Mouse (Mus musculus) limb, embryonic 15.5 days (tissue): ENCODE measurements at regions not wholly inside any gene's neighbourhood (a gene's known extent, or its start where the extent isn't known, plus 50 kb on each side); places are given as distances from the start of the nearest gene placed in this dataset.
"Not testable (repeated sequence)": the region's sequence is repeated elsewhere in the genome, so short reads cannot be mapped to it uniquely, and the experiment has no call there.

Experiments used
- ATAC-seq: fragments of 200-750 bp; cut with Nextera tagmentation; 2 replicates; pipeline ENCODE4 v1.8.0; 2017; ENCODE audit warnings: low read depth, moderate TSS enrichment; ENCODE audit not compliant: insufficient number of reproducible peaks, low FRiP score, low TSS enrichment
- H3K27ac ChIP-seq: fragments of 300-500 bp; sonication (generic); 2 replicates; pipeline ENCODE4 v1.5.1; 2015; ENCODE audit warnings: moderate library complexity, mild to moderate bottlenecking, inconsistent platforms
- H3K27me3 ChIP-seq: fragments of 300-500 bp; sonication (generic); 2 replicates; pipeline ENCODE4 v1.6.1; 2015; ENCODE audit warnings: inconsistent platforms
- H3K36me3 ChIP-seq: fragments of 300-500 bp; sonication (generic); 2 replicates; pipeline ENCODE4 v1.6.1; 2015; ENCODE audit warnings: inconsistent platforms
- H3K4me1 ChIP-seq: fragments of 300-500 bp; sonication (generic); 2 replicates; pipeline ENCODE4 v1.6.1; 2015; ENCODE audit warnings: inconsistent platforms
- H3K4me2 ChIP-seq: fragments of 300-500 bp; sonication (generic); 2 replicates; pipeline ENCODE4 v1.6.1; 2015; ENCODE audit warnings: mild to moderate bottlenecking, inconsistent platforms
- H3K4me3 ChIP-seq: fragments of 300-500 bp; sonication (generic); 2 replicates; pipeline ENCODE4 v1.5.1; 2015; ENCODE audit warnings: mild to moderate bottlenecking, inconsistent platforms
- H3K9ac ChIP-seq: fragments of 300-500 bp; sonication (generic); 2 replicates; pipeline ENCODE4 v1.6.1; 2015; ENCODE audit warnings: inconsistent platforms
- H3K9me3 ChIP-seq: fragments of 300-500 bp; sonication (generic); 2 replicates; pipeline ENCODE4 v1.6.1; 2016; ENCODE audit warnings: inconsistent platforms
- WGBS: fragments of 180-500 bp; shearing (Covaris S2); methylation state at CpG from one replicate; pipeline ENCODE4 v1.1.7; 2015; 5-methylcytosine and 5-hydroxymethylcytosine counted together

- 62% methylated on average over 4 of the region's 4 CpGs for WGBS
- H3K4me3 ChIP-seq = no peak overlapping the region
- no peaks in the 10 kb centered on the region for H3K36me3 ChIP-seq
- peaks cover 4% of the 10 kb centered on the region; the same call in 1 of the 2 replicates for H3K27me3 ChIP-seq
- no peaks in the 10 kb centered on the region for H3K9me3 ChIP-seq
- ATAC-seq = no peak
- H3K4me1 ChIP-seq = peaks cover 12% of the 10 kb centered on the region
- no peak overlapping the region for H3K9ac ChIP-seq
- no peak overlapping the region for H3K4me2 ChIP-seq
- H3K27ac ChIP-seq = no peak overlapping the region
Measured at GRCm38 (mm10) chr1:184241846-184242245, 207.7 kb upstream of the 1700056E22Rik start.

GRCm38 (mm10) chr1:184235131-184235983 lies 201.3 kb upstream of the 1700056E22Rik start:
- Histone ChIP-seq H3K36me3 (no peaks in the 10 kb centered on the region), H3K9ac (0 out of 2 replicates have a peak overlapping the region, but pooled peaks have one; percentile 8), H3K4me3 (peak overlapping the region; percentile 28), H3K27me3 (peaks cover 9% of the 10 kb centered on the region; the same call in 1 of the 2 replicates), H3K27ac (no peak overlapping the region), H3K9me3 (no peaks in the 10 kb centered on the region), H3K4me2 (peak overlapping the region; percentile 49), H3K4me1 (peaks cover 7% of the 10 kb centered on the region)
- no peak for ATAC-seq
- 18% methylated on average over 25 of the region's 25 CpGs for WGBS

GRCm38 (mm10) chr1:184234320-184234988 lies 200.4 kb upstream of the 1700056E22Rik start:
- H3K4me1 ChIP-seq = peaks cover 7% of the 10 kb centered on the region
- WGBS = 73% methylated on average over 8 of the region's 8 CpGs
- no peak overlapping the region for H3K4me3 ChIP-seq
- H3K27ac ChIP-seq = no peak overlapping the region
- H3K9me3 ChIP-seq = no peaks in the 10 kb centered on the region
- no peaks in the 10 kb centered on the region for H3K36me3 ChIP-seq
- no peak for ATAC-seq
- peaks cover 9% of the 10 kb centered on the region; the same call in 1 of the 2 replicates for H3K27me3 ChIP-seq
- H3K9ac ChIP-seq = no peak overlapping the region
- H3K4me2 ChIP-seq = no peak overlapping the region

GRCm38 (mm10) chr1:184233741-184234255 lies 199.7 kb upstream of the 1700056E22Rik start:
- ATAC-seq = no peak
- H3K36me3 ChIP-seq = no peaks in the 10 kb centered on the region
- peaks cover 7% of the 10 kb centered on the region for H3K4me1 ChIP-seq
- H3K9me3 ChIP-seq = no peaks in the 10 kb centered on the region
- 76% methylated on average over 5 of the region's 5 CpGs for WGBS
- no peak overlapping the region for H3K4me3 ChIP-seq
- no peak overlapping the region for H3K9ac ChIP-seq
- H3K27me3 ChIP-seq = peaks cover 9% of the 10 kb centered on the region; the same call in 1 of the 2 replicates
- H3K4me2 ChIP-seq = no peak overlapping the region
- H3K27ac ChIP-seq = no peak overlapping the region

GRCm38 (mm10) chr1:184222326-184222725 lies 188.2 kb upstream of the 1700056E22Rik start:
- Histone ChIP-seq H3K4me2 (no peak overlapping the region), H3K4me3 (no peak overlapping the region), H3K9ac (no peak overlapping the region), H3K36me3 (no peaks in the 10 kb centered on the region), H3K9me3 (no peaks in the 10 kb centered on the region), H3K4me1 (no peaks in the 10 kb centered on the region), H3K27me3 (no peaks in the 10 kb centered on the region), H3K27ac (no peak overlapping the region)
- ATAC-seq = no peak
- WGBS = 64% methylated on average over 2 of the region's 2 CpGs

- Histone ChIP-seq H3K36me3 (no peaks in the 10 kb centered on the region), H3K4me3 (no peak overlapping the region), H3K9me3 (no peaks in the 10 kb centered on the region), H3K4me2 (no peak overlapping the region), H3K9ac (no peak overlapping the region), H3K27ac (no peak overlapping the region), H3K4me1 (no peaks in the 10 kb centered on the region), H3K27me3 (no peaks in the 10 kb centered on the region)
- ATAC-seq = no peak
- WGBS = 32% methylated on average over 3 of the region's 3 CpGs
Measured at GRCm38 (mm10) chr1:184221792-184222191, 187.7 kb upstream of the 1700056E22Rik start.

GRCm38 (mm10) chr1:184197272-184197671 lies 163.2 kb upstream of the 1700056E22Rik start:
- no peaks in the 10 kb centered on the region for H3K4me1 ChIP-seq
- no peaks in the 10 kb centered on the region for H3K27me3 ChIP-seq
- ATAC-seq = no peak
- H3K9me3 ChIP-seq = no peaks in the 10 kb centered on the region
- 87% methylated on average over 4 of the region's 4 CpGs for WGBS
- no peak overlapping the region for H3K27ac ChIP-seq
- H3K4me2 ChIP-seq = no peak overlapping the region
- H3K36me3 ChIP-seq = no peaks in the 10 kb centered on the region
- no peak overlapping the region for H3K9ac ChIP-seq
- no peak overlapping the region for H3K4me3 ChIP-seq

GRCm38 (mm10) chr1:184191325-184191724 lies 157.2 kb upstream of the 1700056E22Rik start:
- H3K27me3 ChIP-seq = no peaks in the 10 kb centered on the region

GRCm38 (mm10) chr1:184187582-184187981 lies 153.5 kb upstream of the 1700056E22Rik start:
- ATAC-seq = no peak
- H3K4me2 ChIP-seq = no peak overlapping the region
- no peaks in the 10 kb centered on the region for H3K4me1 ChIP-seq
- H3K27me3 ChIP-seq = no peaks in the 10 kb centered on the region
- no peak overlapping the region for H3K27ac ChIP-seq
- H3K9ac ChIP-seq = no peak overlapping the region
- H3K36me3 ChIP-seq = no peaks in the 10 kb centered on the region
- no peaks in the 10 kb centered on the region for H3K9me3 ChIP-seq
- H3K4me3 ChIP-seq = no peak overlapping the region

More at GRCm38 (mm10) chr1:184191325-184191724, 157.2 kb upstream of the 1700056E22Rik start:
- Histone ChIP-seq H3K4me1 (no peaks in the 10 kb centered on the region), H3K36me3 (no peaks in the 10 kb centered on the region), H3K27ac (no peak overlapping the region), H3K4me3 (no peak overlapping the region), H3K9ac (no peak overlapping the region), H3K9me3 (no peaks in the 10 kb centered on the region), H3K4me2 (no peak overlapping the region)
- WGBS = 77% methylated on average over 3 of the region's 3 CpGs
- no peak for ATAC-seq

- no peak for ATAC-seq
- H3K9me3 ChIP-seq = no peaks in the 10 kb centered on the region
- H3K27ac ChIP-seq = no peak overlapping the region
- H3K27me3 ChIP-seq = no peaks in the 10 kb centered on the region
- H3K4me3 ChIP-seq = no peak overlapping the region
- 86% methylated on average over 4 of the region's 4 CpGs for WGBS
- no peaks in the 10 kb centered on the region for H3K36me3 ChIP-seq
- no peaks in the 10 kb centered on the region for H3K4me1 ChIP-seq
- no peak overlapping the region for H3K4me2 ChIP-seq
- H3K9ac ChIP-seq = no peak overlapping the region
Measured at GRCm38 (mm10) chr1:184182163-184182562, 148.1 kb upstream of the 1700056E22Rik start.

GRCm38 (mm10) chr1:184174416-184174815 lies 140.3 kb upstream of the 1700056E22Rik start:
- H3K9me3 ChIP-seq, ATAC-seq, H3K27ac ChIP-seq, H3K27me3 ChIP-seq, H3K4me1 ChIP-seq, H3K4me2 ChIP-seq, H3K4me3 ChIP-seq, H3K9ac ChIP-seq, H3K36me3 ChIP-seq: not testable (repeated sequence)
- WGBS = 53% methylated on average over 1 of the region's 1 CpGs

GRCm38 (mm10) chr1:184173739-184174138 lies 139.6 kb upstream of the 1700056E22Rik start:
- Histone ChIP-seq H3K9ac (no peak overlapping the region), H3K4me1 (no peaks in the 10 kb centered on the region), H3K9me3 (no peaks in the 10 kb centered on the region), H3K4me2 (no peak overlapping the region), H3K4me3 (no peak overlapping the region), H3K27ac (no peak overlapping the region), H3K36me3 (no peaks in the 10 kb centered on the region), H3K27me3 (no peaks in the 10 kb centered on the region)
- ATAC-seq = no peak
- WGBS = 79% methylated on average over 6 of the region's 6 CpGs
